Mouse (Mus musculus) cerebellum, adult 2 months (tissue): Measurements from ENCODE around the gene Accsl.

ENCODE experiments used
- CTCF ChIP-seq: fragments of 200-500 bp; IDR thresholded peaks from 2 replicates; pipeline ENCODE4 v1.5.1; 2011; ENCODE audit warnings: low read depth, mild to moderate bottlenecking, control low read depth, low read length, moderate library complexity, borderline replicate concordance; ENCODE audit not compliant: insufficient read depth
- POLR2A ChIP-seq: fragments of 200-500 bp; IDR thresholded peaks from 2 replicates; pipeline ENCODE4 v1.6.1; 2011; ENCODE audit warnings: low read length, control low read depth, borderline replicate concordance; ENCODE audit not compliant: insufficient read depth

- TF ChIP-seq CTCF (no peak), POLR2A (no peak)
Measured at GRCm38 (mm10) chr2:93851303-93851702, 17.7 kb downstream of the Accsl start.
